19 mouse cellular contexts compared by ENCODE assay signal in genomic region chr7:65226218-65226617, GRCm38 (mm10).
"Had no signal": no experiment of that assay in that cellular context is flagged by ENCODE, and none has a peak within 500 bp of the region (broad histone marks: within the 10 kb centered on the region; RNA-seq: fewer than 3 reads in every experiment).

No protein-coding gene starts in this region.

- H3K36me3 ChIP-seq: liver, embryonic 13.5 days; liver, embryonic 15.5 days; lung, embryonic 15.5 days; midbrain, embryonic 13.5 days; midbrain, embryonic 15.5 days; neural tube, embryonic 12.5 days; stomach, embryonic 15.5 days had no signal

- H3K27me3 ChIP-seq: liver, embryonic 13.5 days; liver, embryonic 15.5 days; lung, embryonic 15.5 days; megakaryocyte, embryonic 14.5 days; midbrain, embryonic 13.5 days; midbrain, embryonic 15.5 days; neural tube, embryonic 12.5 days; stomach, embryonic 15.5 days had no signal

- H3K9ac ChIP-seq: liver, embryonic 13.5 days; liver, embryonic 15.5 days; liver, postnatal 0 days; lung, embryonic 15.5 days; midbrain, embryonic 13.5 days; midbrain, embryonic 15.5 days; neural tube, embryonic 12.5 days; stomach, embryonic 15.5 days had no signal

- H3K4me2 ChIP-seq: liver, embryonic 11.5 days; liver, embryonic 13.5 days; liver, embryonic 15.5 days; lung, embryonic 15.5 days; midbrain, embryonic 11.5 days; midbrain, embryonic 13.5 days; midbrain, embryonic 15.5 days; neural tube, embryonic 12.5 days; stomach, embryonic 15.5 days had no signal

- ATAC-seq: liver, postnatal 0 days; midbrain, embryonic 13.5 days; midbrain, embryonic 15.5 days had no signal

- H3K9me3 ChIP-seq: liver, embryonic 13.5 days; liver, embryonic 15.5 days; lung, embryonic 15.5 days; midbrain, embryonic 13.5 days; midbrain, embryonic 15.5 days; neural tube, embryonic 12.5 days; stomach, embryonic 15.5 days had no signal

- H3K4me3 ChIP-seq: liver, embryonic 13.5 days; liver, embryonic 15.5 days; lung, embryonic 15.5 days; midbrain, embryonic 13.5 days; midbrain, embryonic 15.5 days; neural tube, embryonic 12.5 days; stomach, embryonic 15.5 days had no signal

- H3K4me1 ChIP-seq: liver, embryonic 13.5 days; liver, embryonic 15.5 days; lung, embryonic 15.5 days; midbrain, embryonic 13.5 days; midbrain, embryonic 15.5 days; neural tube, embryonic 12.5 days; stomach, embryonic 15.5 days had no signal

- DNase-seq: liver, embryonic 13.5 days; liver, postnatal 0 days; retina, postnatal 1 day; right cerebral cortex, adult 18-20 months; right cerebral cortex, postnatal 14 days; thymus, adult 2 months; thymus, postnatal 25 days; thymus, postnatal 4 days had no signal

- H3K27ac ChIP-seq: liver, embryonic 13.5 days; liver, embryonic 15.5 days; lung, embryonic 15.5 days; macrophage; midbrain, embryonic 13.5 days; midbrain, embryonic 15.5 days; neural tube, embryonic 12.5 days; stomach, embryonic 15.5 days; stomach, postnatal 0 days had no signal
